Mouse (Mus musculus) G1E-ER4 (cell line): ENCODE measurements at regions not wholly inside any gene's neighbourhood (a gene's known extent, or its start where the extent isn't known, plus 50 kb on each side); places are given as distances from the start of the nearest gene placed in this dataset.

Experiments used
- GATA1 ChIP-seq: IDR thresholded peaks from one replicate; pipeline ENCODE4 v1.8.0; 2012; ENCODE audit warnings: low read length, inconsistent platforms

GRCm38 (mm10) chr9:52241577-52241976, 73.2 kb upstream of the Zc3h12c start:
- no peak for TF ChIP-seq GATA1

GRCm38 (mm10) chr9:52240585-52241320, 72.4 kb upstream of the Zc3h12c start:
- TF ChIP-seq GATA1: no peak

GRCm38 (mm10) chr9:52234775-52235174, 66.4 kb upstream of the Zc3h12c start:
- TF ChIP-seq GATA1: no peak

GRCm38 (mm10) chr9:52229589-52229988, 61.2 kb upstream of the Zc3h12c start:
- TF ChIP-seq GATA1: no peak

DNA sequence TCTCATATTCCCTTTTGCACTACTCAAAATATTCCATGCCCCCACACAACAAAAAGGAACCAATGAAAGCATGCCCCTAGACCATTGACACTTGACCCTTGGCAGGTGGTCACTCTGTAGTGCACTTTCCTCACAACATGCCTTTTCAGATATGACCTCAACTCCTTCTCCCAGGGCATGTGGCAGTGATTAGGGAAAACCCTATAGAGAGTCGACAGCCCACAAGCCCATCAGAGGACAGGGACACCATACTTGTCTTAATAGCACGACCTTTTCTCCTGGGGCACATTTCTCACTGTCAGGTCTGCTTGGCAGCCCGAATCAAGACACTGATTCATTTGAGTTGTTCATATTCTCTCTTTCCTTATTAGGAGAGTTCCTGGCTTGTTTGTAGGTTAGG, 57.3 kb upstream of the Zc3h12c start:
- TF ChIP-seq GATA1: no peak

- TF ChIP-seq GATA1: no peak
Measured at GRCm38 (mm10) chr9:52223509-52224113, 55.2 kb upstream of the Zc3h12c start.
